Mouse (Mus musculus): Measurements from ENCODE around the gene Nenf. TPM values are rescaled to one million over a fixed set of nuclear protein-coding genes. Genes with fewer than 3 reads are reported as not detected.

Gene Nenf
- polyA plus RNA-seq (2014; fragmentation: Nextera tagmentation; extraction: Ambion mirVana): 97.0 and 115 TPM in 2 replicates

- Histone ChIP-seq H3K9ac (ENCODE audit: low read depth, low read length) (peak within 1 kb of the TSS; percentile 92), H3K9me3 (ENCODE audit: control insufficient read depth, low read length) (no peaks in the 10 kb centered on the region), H3K27ac (ENCODE audit: low read depth, low read length) (peak within 1 kb of the TSS; percentile 71; the same call in 1 of the 2 replicates), H3K4me2 (replicated peaks; ENCODE audit: low read depth, low read length) (peak within 1 kb of the TSS; percentile 70), H3K4me3 (ENCODE audit: low read length) (peak within 1 kb of the TSS; percentile 76), H3K36me3 (ENCODE audit: control insufficient read depth, insufficient read depth, low read length) (no peaks in the 10 kb centered on the region), H3K27me3 (ENCODE audit: control insufficient read depth, insufficient read depth, low read length) (no peaks in the 10 kb centered on the region; the same call in 1 of the 2 replicates), H3K4me1 (ENCODE audit: control insufficient read depth, insufficient read depth, low read length) (0 out of 2 replicates have a peak, but pooled peaks cover 4% of the 10 kb centered on the region)
- ATAC-seq (ENCODE audit: low FRiP score, low TSS enrichment): peak; percentile 92
- under 1% methylated on average over 53 of the region's 54 CpGs for WGBS
Observed at GRCm38 (mm10) chr1:191317591-191318196, at the start of gene Nenf. Gene Nenf (minus strand): TSS chr1:191318194.

- no peak overlapping the region for H3K4me3 ChIP-seq (ENCODE audit: low read length)
- H3K27ac ChIP-seq (ENCODE audit: low read depth, low read length): no peak overlapping the region
- H3K9ac ChIP-seq (ENCODE audit: low read depth, low read length): no peak overlapping the region
- H3K9me3 ChIP-seq (ENCODE audit: control insufficient read depth, low read length): no peaks in the 10 kb centered on the region
- H3K4me2 ChIP-seq (replicated peaks; ENCODE audit: low read depth, low read length): no peak overlapping the region
- H3K27me3 ChIP-seq (ENCODE audit: control insufficient read depth, insufficient read depth, low read length): no peaks in the 10 kb centered on the region
- peaks cover 18% of the 10 kb centered on the region; the same call in 1 of the 2 replicates for H3K36me3 ChIP-seq (ENCODE audit: control insufficient read depth, insufficient read depth, low read length)
- 73% methylated on average over 4 of the region's 4 CpGs for WGBS
- H3K4me1 ChIP-seq (ENCODE audit: control insufficient read depth, insufficient read depth, low read length): no peaks in the 10 kb centered on the region
- no peak for ATAC-seq (ENCODE audit: low FRiP score, low TSS enrichment)
Observed at GRCm38 (mm10) chr1:191364477-191364876, 46.5 kb upstream of the Nenf start.

GRCm38 (mm10) chr1:191362412-191362811 is 44.4 kb upstream of the Nenf start:
- Histone ChIP-seq H3K4me2 (replicated peaks; ENCODE audit: low read depth, low read length) (no peak overlapping the region), H3K27ac (ENCODE audit: low read depth, low read length) (no peak overlapping the region), H3K4me3 (ENCODE audit: low read length) (no peak overlapping the region), H3K4me1 (ENCODE audit: control insufficient read depth, insufficient read depth, low read length) (no peaks in the 10 kb centered on the region), H3K27me3 (ENCODE audit: control insufficient read depth, insufficient read depth, low read length) (no peaks in the 10 kb centered on the region), H3K9me3 (ENCODE audit: control insufficient read depth, low read length) (no peaks in the 10 kb centered on the region), H3K36me3 (ENCODE audit: control insufficient read depth, insufficient read depth, low read length) (peaks cover 29% of the 10 kb centered on the region; the same call in 1 of the 2 replicates), H3K9ac (ENCODE audit: low read depth, low read length) (no peak overlapping the region)
- WGBS: 90% methylated on average over 6 of the region's 6 CpGs
- ATAC-seq (ENCODE audit: low FRiP score, low TSS enrichment): no peak

- peaks cover 42% of the 10 kb centered on the region; the same call in 1 of the 2 replicates for H3K36me3 ChIP-seq (ENCODE audit: control insufficient read depth, insufficient read depth, low read length)
Observed at GRCm38 (mm10) chr1:191359478-191359877, 41.5 kb upstream of the Nenf start.

GRCm38 (mm10) chr1:191356936-191357335 is 38.9 kb upstream of the Nenf start:
- no peak overlapping the region for H3K4me3 ChIP-seq (ENCODE audit: low read length)
- H3K4me2 ChIP-seq (replicated peaks; ENCODE audit: low read depth, low read length): no peak overlapping the region
- H3K4me1 ChIP-seq (ENCODE audit: control insufficient read depth, insufficient read depth, low read length): no peaks in the 10 kb centered on the region
- no peaks in the 10 kb centered on the region for H3K27me3 ChIP-seq (ENCODE audit: control insufficient read depth, insufficient read depth, low read length)
- H3K9me3 ChIP-seq (ENCODE audit: control insufficient read depth, low read length): no peaks in the 10 kb centered on the region
- no peak overlapping the region for H3K27ac ChIP-seq (ENCODE audit: low read depth, low read length)
- ATAC-seq (ENCODE audit: low FRiP score, low TSS enrichment): no peak
- H3K36me3 ChIP-seq (ENCODE audit: control insufficient read depth, insufficient read depth, low read length): peaks cover 55% of the 10 kb centered on the region
- 81% methylated on average over 1 of the region's 1 CpGs for WGBS
- no peak overlapping the region for H3K9ac ChIP-seq (ENCODE audit: low read depth, low read length)

More at GRCm38 (mm10) chr1:191359478-191359877, 41.5 kb upstream of the Nenf start:
- H3K9me3 ChIP-seq (ENCODE audit: control insufficient read depth, low read length): no peaks in the 10 kb centered on the region
- 90% methylated on average over 7 of the region's 7 CpGs for WGBS
- no peaks in the 10 kb centered on the region for H3K4me1 ChIP-seq (ENCODE audit: control insufficient read depth, insufficient read depth, low read length)
- no peaks in the 10 kb centered on the region for H3K27me3 ChIP-seq (ENCODE audit: control insufficient read depth, insufficient read depth, low read length)
- no peak overlapping the region for H3K9ac ChIP-seq (ENCODE audit: low read depth, low read length)
- no peak overlapping the region for H3K27ac ChIP-seq (ENCODE audit: low read depth, low read length)
- no peak overlapping the region for H3K4me2 ChIP-seq (replicated peaks; ENCODE audit: low read depth, low read length)
- ATAC-seq (ENCODE audit: low FRiP score, low TSS enrichment): no peak
- H3K4me3 ChIP-seq (ENCODE audit: low read length): no peak overlapping the region

- Histone ChIP-seq H3K36me3 (ENCODE audit: control insufficient read depth, insufficient read depth, low read length) (peaks cover 77% of the 10 kb centered on the region), H3K9me3 (ENCODE audit: control insufficient read depth, low read length) (no peaks in the 10 kb centered on the region), H3K27me3 (ENCODE audit: control insufficient read depth, insufficient read depth, low read length) (no peaks in the 10 kb centered on the region), H3K27ac (ENCODE audit: low read depth, low read length) (no peak overlapping the region), H3K4me2 (replicated peaks; ENCODE audit: low read depth, low read length) (no peak overlapping the region), H3K4me1 (ENCODE audit: control insufficient read depth, insufficient read depth, low read length) (no peaks in the 10 kb centered on the region), H3K9ac (ENCODE audit: low read depth, low read length) (no peak overlapping the region), H3K4me3 (ENCODE audit: low read length) (no peak overlapping the region)
- ATAC-seq (ENCODE audit: low FRiP score, low TSS enrichment): no peak
- 95% methylated on average over 4 of the region's 4 CpGs for WGBS
Observed at GRCm38 (mm10) chr1:191353836-191354235, 35.8 kb upstream of the Nenf start.

- no peak for ATAC-seq (ENCODE audit: low FRiP score, low TSS enrichment)
- H3K9ac ChIP-seq (ENCODE audit: low read depth, low read length): no peak overlapping the region
- H3K4me3 ChIP-seq (ENCODE audit: low read length): no peak overlapping the region
- no peak overlapping the region for H3K4me2 ChIP-seq (replicated peaks; ENCODE audit: low read depth, low read length)
- H3K27me3 ChIP-seq (ENCODE audit: control insufficient read depth, insufficient read depth, low read length): no peaks in the 10 kb centered on the region
- H3K4me1 ChIP-seq (ENCODE audit: control insufficient read depth, insufficient read depth, low read length): no peaks in the 10 kb centered on the region
- no peaks in the 10 kb centered on the region for H3K9me3 ChIP-seq (ENCODE audit: control insufficient read depth, low read length)
- WGBS: 74% methylated on average over 14 of the region's 14 CpGs
- peaks cover 74% of the 10 kb centered on the region for H3K36me3 ChIP-seq (ENCODE audit: control insufficient read depth, insufficient read depth, low read length)
- no peak overlapping the region for H3K27ac ChIP-seq (ENCODE audit: low read depth, low read length)
Observed at GRCm38 (mm10) chr1:191352786-191353488, 34.9 kb upstream of the Nenf start.

- Histone ChIP-seq H3K27ac (ENCODE audit: low read depth, low read length) (no peak overlapping the region), H3K27me3 (ENCODE audit: control insufficient read depth, insufficient read depth, low read length) (no peaks in the 10 kb centered on the region), H3K9me3 (ENCODE audit: control insufficient read depth, low read length) (no peaks in the 10 kb centered on the region), H3K4me1 (ENCODE audit: control insufficient read depth, insufficient read depth, low read length) (no peaks in the 10 kb centered on the region), H3K4me2 (replicated peaks; ENCODE audit: low read depth, low read length) (no peak overlapping the region), H3K36me3 (ENCODE audit: control insufficient read depth, insufficient read depth, low read length) (peaks cover 67% of the 10 kb centered on the region), H3K4me3 (ENCODE audit: low read length) (no peak overlapping the region), H3K9ac (ENCODE audit: low read depth, low read length) (no peak overlapping the region)
- 96% methylated on average over 5 of the region's 5 CpGs for WGBS
- ATAC-seq (ENCODE audit: low FRiP score, low TSS enrichment): no peak
Observed at GRCm38 (mm10) chr1:191350355-191350754, 32.4 kb upstream of the Nenf start.

- H3K4me3 ChIP-seq (ENCODE audit: low read length): no peak overlapping the region
- H3K36me3 ChIP-seq (ENCODE audit: control insufficient read depth, insufficient read depth, low read length): peaks cover 67% of the 10 kb centered on the region
- H3K4me1 ChIP-seq (ENCODE audit: control insufficient read depth, insufficient read depth, low read length): no peaks in the 10 kb centered on the region
- H3K9me3 ChIP-seq (ENCODE audit: control insufficient read depth, low read length): no peaks in the 10 kb centered on the region
- no peak for ATAC-seq (ENCODE audit: low FRiP score, low TSS enrichment)
- no peak overlapping the region for H3K4me2 ChIP-seq (replicated peaks; ENCODE audit: low read depth, low read length)
- WGBS: 82% methylated on average over 23 of the region's 23 CpGs
- no peak overlapping the region for H3K9ac ChIP-seq (ENCODE audit: low read depth, low read length)
- no peaks in the 10 kb centered on the region for H3K27me3 ChIP-seq (ENCODE audit: control insufficient read depth, insufficient read depth, low read length)
- no peak overlapping the region for H3K27ac ChIP-seq (ENCODE audit: low read depth, low read length)
Observed at GRCm38 (mm10) chr1:191349486-191350037, 31.6 kb upstream of the Nenf start.

Data from kidney, embryonic 14.5 days (tissue).